10 mouse cellular contexts compared by ENCODE assay signal in the genomic region with DNA sequence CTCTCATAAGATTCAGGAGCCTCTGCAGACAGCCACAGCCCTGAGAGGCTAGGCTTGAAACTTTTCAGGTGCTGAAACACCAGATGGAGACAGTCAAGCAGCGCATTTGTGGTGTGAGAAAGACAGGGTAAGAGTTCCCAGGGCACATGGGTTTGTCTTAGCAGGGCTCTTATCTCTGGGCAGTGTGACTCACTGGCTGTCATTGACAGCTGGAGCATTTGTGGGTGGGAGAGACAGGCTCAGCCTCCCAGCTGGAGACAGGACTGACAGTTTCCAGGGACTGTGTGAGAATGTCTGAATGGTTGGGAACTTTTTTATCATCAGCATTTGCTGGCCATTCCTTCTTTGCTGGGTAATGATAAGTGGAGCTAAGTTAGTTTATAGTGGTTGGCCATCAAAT. TPM values are rescaled to one million over a fixed set of nuclear protein-coding genes. Genes with fewer than 3 reads are reported as not detected.
DNase-seq lines count a peak whose midpoint lies in the region; ATAC-seq lines count a peak whose summit lies in the region.
"Had no signal": no experiment of that assay in that cellular context is flagged by ENCODE, and none has a peak within 500 bp of the region (broad histone marks: within the 10 kb centered on the region; RNA-seq: fewer than 3 reads in every experiment).

No protein-coding gene starts in this region.

- peak; percentile 47 for DNase-seq in urinary bladder, postnatal 14 days (ENCODE audit: low spot score)
- no peak for DNase-seq in urinary bladder, adult 2 months (ENCODE audit: low spot score)
- peak; percentile 44 to 48 for DNase-seq in heart, postnatal 36 days
- peak; percentile 35 for DNase-seq in yolk sac, embryonic 10.5 days (ENCODE audit: low spot score)
- DNase-seq in hindbrain, embryonic 11.5 days (ENCODE audit: low spot score), result no peak
- no peak for DNase-seq in gastrocnemius, adult 8-10 months (ENCODE audit: low spot score in 2 of 2)
- no peak for DNase-seq in limb, embryonic 10.5 days (ENCODE audit: low spot score)
- DNase-seq: cerebellum, postnatal 14 days; thymus, adult 2 months had no signal

- H3K4me2 ChIP-seq in hindbrain, embryonic 11.5 days (replicated peaks; ENCODE audit: low read depth, low read length), result no peak overlapping the region

- no peak overlapping the region for H3K9ac ChIP-seq in hindbrain, embryonic 11.5 days (ENCODE audit: low read depth, low read length)

- intact Hi-C loops in heart, postnatal 36 days (cut with DNase I), result no loop called here

- no peaks in the 10 kb centered on the region for H3K4me1 ChIP-seq in hindbrain, embryonic 11.5 days (replicated peaks; ENCODE audit: control insufficient read depth, insufficient read depth, low read length)
- no peaks in the 10 kb centered on the region for H3K4me1 ChIP-seq in limb, embryonic 10.5 days

- H3K27ac ChIP-seq in hindbrain, embryonic 11.5 days (ENCODE audit: low read depth, low read length), result no peak overlapping the region
- H3K27ac ChIP-seq in limb, embryonic 10.5 days, result no peak overlapping the region

- no peaks in the 10 kb centered on the region for H3K9me3 ChIP-seq in hindbrain, embryonic 11.5 days (ENCODE audit: control insufficient read depth, low read length)
- H3K9me3 ChIP-seq in limb, embryonic 10.5 days (replicated peaks), result no peaks in the 10 kb centered on the region

- H3K36me3 ChIP-seq in hindbrain, embryonic 11.5 days (ENCODE audit: control insufficient read depth, insufficient read depth, low read length), result no peaks in the 10 kb centered on the region
- no peaks in the 10 kb centered on the region for H3K36me3 ChIP-seq in limb, embryonic 10.5 days

- peak; percentile 90 for ATAC-seq in common myeloid progenitor, adult 5-6 weeks (replicated peaks; ENCODE audit: low read depth, poor library complexity, severe bottlenecking)
- no peak for ATAC-seq in hindbrain, embryonic 11.5 days (ENCODE audit: low FRiP score)

- no peaks in the 10 kb centered on the region for H3K27me3 ChIP-seq in hindbrain, embryonic 11.5 days (ENCODE audit: control insufficient read depth, insufficient read depth, low read length)
- no peaks in the 10 kb centered on the region for H3K27me3 ChIP-seq in limb, embryonic 10.5 days (ENCODE audit: low read depth, poor library complexity, severe bottlenecking)

- 64% methylated on average over 1 of the region's 1 CpGs for WGBS in hindbrain, embryonic 11.5 days
- WGBS in limb, embryonic 10.5 days, result 48% methylated on average over 1 of the region's 1 CpGs

- H3K4me3 ChIP-seq in hindbrain, embryonic 11.5 days (ENCODE audit: low read depth, low read length), result no peak overlapping the region
- H3K4me3 ChIP-seq in limb, embryonic 10.5 days, result no peak overlapping the region

RNA-seq across cellular contexts. Expression of a gene that starts 53.9 kb away (rescaled TPM):
- polyA plus RNA-seq in urinary bladder, adult 2 months (2012; rRNA removed), result 4.9 and 5.6 TPM in 2 replicates
- total RNA-seq in common myeloid progenitor, adult 5-6 weeks (2017), result 50.2 and 68.2 TPM in 2 replicates
- total RNA-seq in heart, postnatal 36 days (2021), result 1 to 10 TPM; 5.9 to 6.4 TPM
- 19.9 and 25.6 TPM in 2 replicates for polyA plus RNA-seq in hindbrain, embryonic 11.5 days (2014; fragmentation: Nextera tagmentation; extraction: Ambion mirVana)
- 1 to 10 TPM in 2 of 4 experiments, under 1 TPM in 2; 0.70 to 2.0 (median 1.2) TPM for total RNA-seq in gastrocnemius, adult 8-10 months (2022)
- 3.0 and 3.4 TPM in 2 replicates for polyA plus RNA-seq in limb, embryonic 10.5 days (2016; fragmentation: Nextera tagmentation; extraction: Ambion mirVana)

Comparison
In these comparisons a context has a peak if more than half of its experiments do, and no peak if none do; other contexts are left out.
1. DNase-seq: peak in urinary bladder, postnatal 14 days (single experiment), heart, postnatal 36 days (2 of 2) and yolk sac, embryonic 10.5 days (single experiment); none in urinary bladder, adult 2 months (single experiment), hindbrain, embryonic 11.5 days (single experiment), gastrocnemius, adult 8-10 months (0 of 2) and limb, embryonic 10.5 days (single experiment).